Mouse (Mus musculus) heart, embryonic 13.5 days (tissue): ENCODE measurements around the gene Rgs10. TPM values are rescaled to one million over a fixed set of nuclear protein-coding genes. Genes with fewer than 3 reads are reported as not detected.
"Not testable (repeated sequence)": the region's sequence is repeated elsewhere in the genome, so short reads cannot be mapped to it uniquely, and the experiment has no call there.

ENCODE experiments used
- ATAC-seq: fragments of 200-750 bp; cut with Nextera tagmentation; 2 replicates; pipeline ENCODE4 v1.8.0; 2017; ENCODE audit warnings: moderate TSS enrichment; ENCODE audit not compliant: insufficient number of reproducible peaks, low FRiP score, low TSS enrichment; ENCODE audit errors: extremely low read depth
- H3K27ac ChIP-seq: fragments of 300-500 bp; sonication (generic); replicated peaks from 2 replicates; pipeline ENCODE4 v1.5.1; 2015; ENCODE audit warnings: moderate library complexity, mild to moderate bottlenecking, inconsistent platforms
- H3K27me3 ChIP-seq: fragments of 300-500 bp; sonication (generic); replicated peaks from 2 replicates; pipeline ENCODE4 v1.6.1; 2015; ENCODE audit warnings: mild to moderate bottlenecking, inconsistent platforms
- H3K36me3 ChIP-seq: fragments of 300-500 bp; sonication (generic); 2 replicates; pipeline ENCODE4 v1.6.1; 2015; ENCODE audit warnings: mild to moderate bottlenecking, inconsistent platforms
- H3K4me1 ChIP-seq: fragments of 300-500 bp; sonication (generic); 2 replicates; pipeline ENCODE4 v1.6.1; 2015; ENCODE audit warnings: inconsistent platforms
- H3K4me2 ChIP-seq: fragments of 300-500 bp; sonication (generic); 2 replicates; pipeline ENCODE4 v1.6.1; 2015; ENCODE audit warnings: inconsistent platforms, mild to moderate bottlenecking, moderate library complexity
- H3K4me3 ChIP-seq: fragments of 300-500 bp; sonication (generic); 2 replicates; pipeline ENCODE4 v1.5.1; 2015; ENCODE audit warnings: moderate library complexity, mild to moderate bottlenecking, inconsistent platforms
- H3K9ac ChIP-seq: fragments of 300-500 bp; sonication (generic); 2 replicates; pipeline ENCODE4 v1.6.1; 2015; ENCODE audit warnings: inconsistent platforms, mild to moderate bottlenecking, moderate library complexity
- H3K9me3 ChIP-seq: fragments of 300-500 bp; sonication (generic); 2 replicates; pipeline ENCODE4 v1.6.1; 2016; ENCODE audit warnings: inconsistent platforms
- WGBS: fragments of 180-500 bp; shearing (Covaris S2); methylation state at CpG from one replicate; pipeline ENCODE4 v1.1.7; 2015; ENCODE audit warnings: mixed read lengths; 5-methylcytosine and 5-hydroxymethylcytosine counted together
- polyA plus RNA-seq: library from polyadenylated mRNA; unstranded; fragments of >200 nt; fragmentation: Nextera tagmentation; extraction: Ambion mirVana; gene quantifications from 2 replicates; pipeline ENCODE4 v1.2.1, GENCODE M21; 2015

The Rgs10 gene
- polyA plus RNA-seq, 1 experiment from 2014 or later: 12.3 TPM

DNA sequence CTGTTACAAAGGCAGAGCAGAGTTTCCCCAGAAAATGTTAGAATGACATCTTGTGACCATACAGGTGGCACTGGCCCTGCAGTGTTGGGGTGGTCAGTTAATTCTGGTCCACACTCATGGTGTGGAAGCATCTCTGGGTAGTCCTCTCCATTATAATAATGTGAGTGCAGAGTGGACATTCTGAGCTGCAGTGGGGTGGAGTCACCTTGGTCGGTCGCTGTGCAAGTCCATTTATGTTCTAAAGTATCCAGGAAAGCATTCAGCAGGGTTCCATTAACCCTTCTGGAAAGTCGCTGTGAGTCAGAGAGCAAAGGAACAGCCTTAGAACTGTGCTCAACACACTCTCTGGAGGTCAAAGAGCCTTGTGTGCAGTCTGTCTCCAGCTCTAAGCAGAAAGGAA, 65.8 kb downstream of the Rgs10 start:
- ATAC-seq: no peak
- no peaks in the 10 kb centered on the region for H3K36me3 ChIP-seq
- 70% methylated on average over 3 of the region's 3 CpGs for WGBS
- peaks cover 1% of the 10 kb centered on the region; the same call in 1 of the 2 replicates for H3K27me3 ChIP-seq
- H3K4me3 ChIP-seq: no peak overlapping the region
- H3K4me1 ChIP-seq: peaks cover 22% of the 10 kb centered on the region
- no peak overlapping the region for H3K9ac ChIP-seq
- no peaks in the 10 kb centered on the region for H3K9me3 ChIP-seq
- no peak overlapping the region for H3K27ac ChIP-seq
- H3K4me2 ChIP-seq: no peak overlapping the region

DNA sequence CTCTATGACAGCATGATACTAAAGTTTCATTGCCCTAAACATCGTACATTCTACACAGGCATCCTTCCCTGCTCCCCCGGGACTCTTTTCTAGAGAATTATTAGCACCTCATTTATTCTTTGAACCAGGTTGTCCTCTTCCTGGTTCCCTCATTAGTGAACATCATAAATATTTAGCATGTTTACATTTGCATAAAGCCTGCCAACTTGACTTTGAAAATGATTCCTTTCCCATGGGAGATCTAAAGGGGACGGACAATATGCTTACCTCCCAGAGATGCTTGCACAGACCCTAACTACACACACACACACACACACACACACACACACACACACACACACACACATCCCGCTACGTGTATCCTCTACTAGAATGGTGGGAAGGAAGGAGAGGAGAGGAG, 67.4 kb downstream of the Rgs10 start:
- WGBS: 76% methylated on average over 3 of the region's 5 CpGs
- Histone ChIP-seq H3K4me3 (no peak overlapping the region), H3K4me1 (peaks cover 10% of the 10 kb centered on the region), H3K27ac (no peak overlapping the region), H3K9me3 (no peaks in the 10 kb centered on the region), H3K27me3 (peaks cover 5% of the 10 kb centered on the region; the same call in 1 of the 2 replicates), H3K9ac (no peak overlapping the region), H3K4me2 (no peak overlapping the region), H3K36me3 (no peaks in the 10 kb centered on the region)
- ATAC-seq: no peak

DNA sequence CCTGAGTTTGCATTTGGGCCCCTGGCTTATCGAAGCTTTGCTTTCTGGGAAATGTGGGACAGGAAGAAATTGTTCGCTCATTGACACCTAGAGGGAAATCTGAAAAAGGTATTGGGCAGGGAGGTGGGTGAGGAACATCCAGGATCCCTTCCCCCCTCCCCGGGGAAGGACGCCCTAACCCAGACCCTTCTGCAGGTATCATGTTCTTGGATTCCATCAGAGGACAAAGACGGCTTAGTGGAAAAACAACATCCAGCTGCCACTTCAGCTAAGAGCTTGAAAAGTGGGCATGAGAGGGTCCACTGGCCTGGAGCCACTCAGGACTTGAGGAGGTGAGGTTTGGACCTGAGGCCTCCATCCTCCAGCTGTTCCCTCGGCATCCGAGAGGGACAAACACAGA, 68.2 kb downstream of the Rgs10 start:
- Histone ChIP-seq H3K27me3 (peaks cover 5% of the 10 kb centered on the region; the same call in 1 of the 2 replicates), H3K27ac (no peak overlapping the region), H3K9ac (no peak overlapping the region), H3K4me1 (peaks cover 10% of the 10 kb centered on the region), H3K9me3 (no peaks in the 10 kb centered on the region), H3K4me2 (no peak overlapping the region), H3K4me3 (no peak overlapping the region), H3K36me3 (no peaks in the 10 kb centered on the region)
- 64% methylated on average over 7 of the region's 7 CpGs for WGBS
- ATAC-seq: no peak

DNA sequence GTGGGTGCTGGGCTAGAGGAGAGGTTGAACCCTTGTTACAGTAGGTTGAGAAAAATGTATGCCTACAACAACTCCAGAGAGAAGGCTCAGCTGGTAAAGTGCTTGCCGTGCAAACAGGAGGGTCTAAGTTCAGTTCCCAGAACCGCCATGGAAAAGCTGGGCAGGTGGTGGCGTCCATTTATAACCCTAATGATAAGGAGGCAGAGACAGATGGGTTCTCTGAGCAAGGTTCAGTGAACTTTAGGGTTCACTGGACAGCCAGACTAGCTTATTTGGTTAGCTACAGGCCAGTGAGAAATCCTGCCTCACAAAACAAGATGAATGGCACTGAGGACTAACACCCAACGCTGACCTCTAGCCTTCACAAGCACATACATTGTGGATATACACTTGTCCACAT, 68.8 kb downstream of the Rgs10 start:
- no peak for ATAC-seq
- Histone ChIP-seq H3K27ac (no peak overlapping the region), H3K9ac (no peak overlapping the region), H3K27me3 (peaks cover 5% of the 10 kb centered on the region; the same call in 1 of the 2 replicates), H3K4me2 (no peak overlapping the region), H3K36me3 (no peaks in the 10 kb centered on the region), H3K4me1 (peaks cover 10% of the 10 kb centered on the region), H3K4me3 (no peak overlapping the region), H3K9me3 (no peaks in the 10 kb centered on the region)
- 78% methylated on average over 4 of the region's 4 CpGs for WGBS

GRCm38 (mm10) chr7:128348608-128349007, 70.0 kb downstream of the Rgs10 start:
- Histone ChIP-seq H3K9ac (no peak overlapping the region), H3K4me3 (no peak overlapping the region), H3K4me2 (no peak overlapping the region), H3K9me3 (no peaks in the 10 kb centered on the region), H3K27ac (no peak overlapping the region), H3K4me1 (peaks cover 10% of the 10 kb centered on the region), H3K36me3 (no peaks in the 10 kb centered on the region), H3K27me3 (peaks cover 5% of the 10 kb centered on the region; the same call in 1 of the 2 replicates)
- ATAC-seq: no peak
- 26% methylated on average over 1 of the region's 1 CpGs for WGBS

- H3K9ac ChIP-seq: no peak overlapping the region
- H3K27me3 ChIP-seq: peaks cover 5% of the 10 kb centered on the region; the same call in 1 of the 2 replicates
- no peaks in the 10 kb centered on the region for H3K36me3 ChIP-seq
- no peaks in the 10 kb centered on the region; the same call in 1 of the 2 replicates for H3K9me3 ChIP-seq
- no peak overlapping the region for H3K4me2 ChIP-seq
- peaks cover 10% of the 10 kb centered on the region for H3K4me1 ChIP-seq
- 61% methylated on average over 8 of the region's 8 CpGs for WGBS
- H3K4me3 ChIP-seq: no peak overlapping the region
- no peak overlapping the region for H3K27ac ChIP-seq
- ATAC-seq: no peak
Observed at GRCm38 (mm10) chr7:128346991-128347390, 71.6 kb downstream of the Rgs10 start.

DNA sequence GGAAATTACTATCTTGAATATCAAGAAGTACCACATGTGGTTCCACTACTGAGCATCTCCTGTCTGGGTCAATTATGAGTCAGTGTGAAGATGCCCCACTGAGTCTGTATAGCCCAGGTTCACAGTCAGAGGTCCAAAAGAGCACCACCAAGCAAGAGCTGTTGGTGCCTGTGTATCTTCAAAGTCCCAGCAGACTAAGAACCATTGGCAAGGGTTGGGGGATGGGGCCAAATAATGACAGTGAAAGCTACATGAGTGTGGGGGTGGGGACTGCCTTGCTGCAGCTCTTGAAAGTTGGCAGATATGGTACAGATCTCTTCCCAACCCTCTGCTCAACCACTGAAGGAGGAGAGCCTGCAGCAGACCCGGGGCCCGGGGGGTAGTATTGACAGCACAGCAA, 72.0 kb downstream of the Rgs10 start:
- H3K4me3 ChIP-seq: no peak overlapping the region
- H3K27me3 ChIP-seq: peaks cover 5% of the 10 kb centered on the region; the same call in 1 of the 2 replicates
- WGBS: 52% methylated on average over 2 of the region's 2 CpGs
- H3K27ac ChIP-seq: no peak overlapping the region
- no peak for ATAC-seq
- no peak overlapping the region for H3K4me2 ChIP-seq
- H3K9ac ChIP-seq: no peak overlapping the region
- no peaks in the 10 kb centered on the region for H3K36me3 ChIP-seq
- peaks cover 10% of the 10 kb centered on the region for H3K4me1 ChIP-seq
- H3K9me3 ChIP-seq: no peaks in the 10 kb centered on the region; the same call in 1 of the 2 replicates

GRCm38 (mm10) chr7:128345691-128346090, 72.9 kb downstream of the Rgs10 start:
- peaks cover 5% of the 10 kb centered on the region; the same call in 1 of the 2 replicates for H3K27me3 ChIP-seq
- WGBS: 81% methylated on average over 6 of the region's 6 CpGs
- no peaks in the 10 kb centered on the region for H3K36me3 ChIP-seq
- ATAC-seq: no peak
- no peak overlapping the region for H3K27ac ChIP-seq
- no peak overlapping the region for H3K4me2 ChIP-seq
- peaks cover 10% of the 10 kb centered on the region for H3K4me1 ChIP-seq
- no peak overlapping the region for H3K9ac ChIP-seq
- H3K9me3 ChIP-seq: no peaks in the 10 kb centered on the region; the same call in 1 of the 2 replicates
- H3K4me3 ChIP-seq: no peak overlapping the region

GRCm38 (mm10) chr7:128344928-128345653, 73.5 kb downstream of the Rgs10 start:
- no peaks in the 10 kb centered on the region; the same call in 1 of the 2 replicates for H3K9me3 ChIP-seq
- no peak for ATAC-seq
- peaks cover 10% of the 10 kb centered on the region for H3K4me1 ChIP-seq
- 48% methylated on average over 6 of the region's 6 CpGs for WGBS
- no peak overlapping the region for H3K27ac ChIP-seq
- peaks cover 5% of the 10 kb centered on the region; the same call in 1 of the 2 replicates for H3K27me3 ChIP-seq
- H3K36me3 ChIP-seq: no peaks in the 10 kb centered on the region
- H3K9ac ChIP-seq: no peak overlapping the region
- H3K4me3 ChIP-seq: no peak overlapping the region
- no peak overlapping the region for H3K4me2 ChIP-seq

- peaks cover 5% of the 10 kb centered on the region; the same call in 1 of the 2 replicates for H3K27me3 ChIP-seq
- no peak overlapping the region for H3K9ac ChIP-seq
- no peaks in the 10 kb centered on the region for H3K36me3 ChIP-seq
- ATAC-seq: no peak
- H3K4me2 ChIP-seq: no peak overlapping the region
- H3K4me3 ChIP-seq: no peak overlapping the region
- WGBS: 77% methylated on average over 7 of the region's 7 CpGs
- no peaks in the 10 kb centered on the region; the same call in 1 of the 2 replicates for H3K9me3 ChIP-seq
- H3K27ac ChIP-seq: no peak overlapping the region
- peaks cover 10% of the 10 kb centered on the region for H3K4me1 ChIP-seq
Observed at GRCm38 (mm10) chr7:128344488-128344887, 74.1 kb downstream of the Rgs10 start.

GRCm38 (mm10) chr7:128342691-128343090, 75.9 kb downstream of the Rgs10 start:
- not testable (repeated sequence) for ATAC-seq, H3K9ac ChIP-seq, H3K27ac ChIP-seq, H3K27me3 ChIP-seq, H3K4me1 ChIP-seq, H3K36me3 ChIP-seq, H3K4me3 ChIP-seq, H3K4me2 ChIP-seq, H3K9me3 ChIP-seq
- WGBS: 92% methylated on average over 7 of the region's 10 CpGs

DNA sequence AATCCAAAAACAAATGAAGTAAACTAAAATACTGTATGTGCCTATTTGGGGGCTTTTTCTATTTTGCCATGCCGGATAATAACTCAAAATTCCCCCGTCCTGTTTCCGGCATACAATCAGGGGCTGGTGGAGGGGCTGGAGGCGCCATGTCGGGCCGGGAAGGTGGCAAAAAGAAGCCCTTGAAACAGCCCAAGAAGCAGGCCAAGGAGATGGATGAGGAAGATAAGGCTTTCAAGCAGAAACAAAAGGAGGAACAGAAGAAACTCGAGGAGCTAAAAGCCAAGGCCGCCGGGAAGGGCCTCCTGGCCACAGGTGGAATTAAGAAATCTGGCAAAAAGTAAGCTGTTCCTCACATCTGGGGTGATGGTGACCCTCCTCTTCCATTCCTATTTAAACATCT, 78.2 kb downstream of the Rgs10 start:
- not testable (repeated sequence) for H3K4me1 ChIP-seq, ATAC-seq, H3K27ac ChIP-seq, H3K4me2 ChIP-seq, H3K9me3 ChIP-seq, H3K4me3 ChIP-seq, H3K36me3 ChIP-seq, H3K9ac ChIP-seq, H3K27me3 ChIP-seq
- WGBS: 70% methylated on average over 9 of the region's 9 CpGs
